Mouse (Mus musculus) olfactory bulb, adult 2 months (tissue): ENCODE results near the gene Fcgr3. TPM values are rescaled to one million over a fixed set of nuclear protein-coding genes. Genes with fewer than 3 reads are reported as not detected.
A peak's percentile ranks its signal among the peaks of the same experiment; 100 is the strongest.

Source experiments
- H3K27ac ChIP-seq: fragments of 200-500 bp; 2 replicates; pipeline ENCODE4 v1.5.1; 2012; ENCODE audit warnings: low read depth, low read length; ENCODE audit not compliant: insufficient read depth
- H3K4me1 ChIP-seq: fragments of 200-500 bp; 2 replicates; pipeline ENCODE4 v1.6.1; 2012; ENCODE audit warnings: low read length; ENCODE audit not compliant: control insufficient read depth, insufficient read depth
- H3K4me3 ChIP-seq: fragments of 200-500 bp; 2 replicates; pipeline ENCODE4 v1.5.1; 2012; ENCODE audit warnings: mild to moderate bottlenecking, low read depth, low read length, moderate library complexity; ENCODE audit not compliant: insufficient read depth
- CTCF ChIP-seq: fragments of 200-500 bp; IDR thresholded peaks from 2 replicates; pipeline ENCODE4 v1.5.1; 2012; ENCODE audit warnings: low read depth, mild to moderate bottlenecking, low read length, moderate library complexity; ENCODE audit not compliant: insufficient read depth
- POLR2A ChIP-seq: fragments of 200-500 bp; IDR thresholded peaks from 2 replicates; pipeline ENCODE4 v1.6.1; 2012; ENCODE audit warnings: mild to moderate bottlenecking, low read depth, low read length, moderate library complexity; ENCODE audit not compliant: insufficient read depth
- WGBS: fragments of 180-500 bp; shearing (Covaris S2); methylation state at CpG from one replicate; pipeline ENCODE4 v1.1.7; 2018; 5-methylcytosine and 5-hydroxymethylcytosine counted together
- polyA plus RNA-seq: library from polyadenylated mRNA; stranded (reverse); fragments of >200 nt; gene quantifications from 2 replicates; pipeline ENCODE4 v1.2.4, GENCODE M21; 2012; ENCODE audit warnings: low replicate concordance; ENCODE audit not compliant: missing spikeins, insufficient read depth, insufficient read length

Gene Fcgr3
- polyA plus RNA-seq, 1 experiment: not detected

DNA sequence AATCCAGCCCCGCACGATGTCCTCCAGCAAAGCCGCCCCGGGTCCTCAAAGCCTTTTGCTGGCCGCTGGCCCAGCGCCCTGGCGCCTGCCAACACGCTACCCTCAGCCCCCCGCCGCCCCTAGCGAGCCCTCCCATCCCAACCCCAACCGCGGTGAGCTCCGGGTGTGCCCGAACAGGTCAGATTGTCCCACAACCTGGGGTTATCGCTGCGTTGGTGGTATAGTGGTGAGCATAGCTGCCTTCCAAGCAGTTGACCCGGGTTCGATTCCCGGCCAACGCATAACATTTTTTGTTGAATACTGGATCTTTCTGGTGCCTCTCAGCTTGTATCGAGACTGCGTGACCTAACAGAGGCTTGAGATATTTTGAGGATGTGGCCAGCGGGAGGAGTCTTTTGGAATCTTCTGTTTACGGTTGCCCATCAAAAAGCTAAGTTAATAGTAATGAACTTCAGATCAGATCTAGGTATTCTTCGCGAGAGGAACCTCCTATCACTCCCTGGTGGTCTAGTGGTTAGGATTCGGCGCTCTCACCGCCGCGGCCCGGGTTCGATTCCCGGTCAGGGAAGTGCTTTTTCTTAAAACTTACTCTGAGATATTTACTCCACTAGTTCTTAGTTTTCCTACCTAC is 37.9 kb upstream of the Fcgr3 start:
- WGBS: under 1% methylated on average over 35 of the region's 35 CpGs
- no peak overlapping the region for H3K27ac ChIP-seq

DNA sequence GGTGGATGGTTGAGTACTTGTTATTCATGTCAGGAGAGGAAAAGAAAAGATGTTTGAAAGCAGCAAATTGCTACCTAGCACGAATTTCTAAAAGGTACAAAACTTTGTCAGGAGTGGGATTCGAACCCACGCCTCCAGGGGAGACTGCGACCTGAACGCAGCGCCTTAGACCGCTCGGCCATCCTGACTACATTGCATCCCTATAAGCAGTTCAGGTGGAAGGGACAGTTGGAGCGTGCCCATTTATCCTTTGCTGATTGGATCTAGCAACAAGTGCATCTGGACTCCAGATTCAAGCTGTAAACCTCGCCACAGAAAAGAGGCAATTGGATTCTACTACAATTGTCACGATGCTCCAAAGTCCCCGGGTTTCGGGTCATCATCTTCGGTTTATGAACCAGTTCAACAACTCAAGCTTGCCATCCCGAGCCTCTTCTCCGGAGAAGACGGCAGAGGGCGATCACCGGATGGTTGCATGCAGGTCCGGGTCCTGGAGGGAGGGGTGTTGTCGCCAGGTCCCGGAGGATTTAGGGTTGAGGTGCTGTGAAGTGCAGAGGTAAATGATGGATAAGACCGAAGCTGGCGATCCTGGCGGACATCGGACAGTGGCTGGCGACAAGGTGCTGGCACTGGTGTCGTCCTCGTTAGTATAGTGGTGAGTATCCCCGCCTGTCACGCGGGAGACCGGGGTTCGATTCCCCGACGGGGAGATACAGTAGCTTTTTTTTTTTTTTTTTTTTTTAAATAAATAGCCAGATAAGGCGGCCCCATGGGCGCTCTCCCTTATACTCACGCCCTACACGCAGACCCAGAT is 37.2 kb upstream of the Fcgr3 start:
- no peak overlapping the region for H3K27ac ChIP-seq
- WGBS: 1% methylated on average over 40 of the region's 40 CpGs

More for the DNA sequence above, 37.9 kb upstream of the Fcgr3 start:
- no peak for TF ChIP-seq CTCF
- TF ChIP-seq POLR2A: no peak
- H3K4me3 ChIP-seq: peak overlapping the region; percentile 75
- H3K4me1 ChIP-seq: no peaks in the 10 kb centered on the region

DNA sequence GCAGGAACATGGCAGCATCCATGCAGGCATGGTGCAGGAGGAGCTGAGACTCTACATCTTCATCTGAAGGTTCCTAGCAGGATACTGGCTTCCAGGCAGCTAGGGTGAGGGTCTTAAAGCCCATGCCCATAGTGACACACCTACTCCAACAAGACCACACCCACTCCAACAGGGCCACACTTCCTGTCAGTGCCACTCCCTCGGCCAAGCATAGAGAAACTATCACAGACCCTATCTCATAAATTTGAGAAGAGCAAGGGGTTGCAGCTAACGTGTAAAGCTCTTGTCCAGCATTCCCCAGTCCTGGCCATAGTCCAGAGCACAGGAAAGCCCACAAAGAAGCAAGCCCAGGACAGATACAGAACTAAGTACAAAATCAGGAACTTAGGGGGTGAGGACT is 36.3 kb upstream of the Fcgr3 start:
- Histone ChIP-seq H3K4me3 (no peak overlapping the region), H3K4me1 (0 out of 2 replicates have a peak, but pooled peaks cover 4% of the 10 kb centered on the region), H3K27ac (no peak overlapping the region)
- WGBS: 62% methylated on average over 2 of the region's 2 CpGs
- TF ChIP-seq POLR2A: no peak
- TF ChIP-seq CTCF: no peak

More for the DNA sequence above, 37.2 kb upstream of the Fcgr3 start:
- TF ChIP-seq POLR2A (no peak), CTCF (peak; percentile 44; the same call in 1 of the 2 replicates)
- no peaks in the 10 kb centered on the region for H3K4me1 ChIP-seq
- H3K4me3 ChIP-seq: peak overlapping the region; percentile 75

DNA sequence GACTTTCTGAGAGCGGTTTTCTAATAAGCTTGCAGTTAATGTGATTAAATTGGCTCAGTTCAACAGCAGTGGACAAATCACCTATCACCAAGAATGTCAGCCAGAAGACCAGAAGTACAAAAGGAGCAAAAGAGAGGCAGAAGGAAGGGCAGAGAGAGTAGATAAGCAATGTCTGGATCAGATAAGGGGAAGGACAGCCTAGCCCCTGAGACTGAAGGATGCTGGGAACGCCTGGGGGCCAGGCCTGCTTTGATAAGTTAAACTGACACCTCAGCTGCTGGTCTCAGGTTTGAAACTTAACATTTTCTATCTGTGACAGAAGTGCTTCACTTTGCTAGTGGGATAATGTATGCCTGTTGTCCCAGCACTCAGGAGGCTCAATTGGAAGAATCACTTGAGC is 32.9 kb upstream of the Fcgr3 start:
- 0 out of 2 replicates have a peak, but pooled peaks cover 4% of the 10 kb centered on the region for H3K4me1 ChIP-seq
- 84% methylated on average over 2 of the region's 2 CpGs for WGBS
- H3K4me3 ChIP-seq: no peak overlapping the region
- TF ChIP-seq CTCF (no peak), POLR2A (no peak)
- H3K27ac ChIP-seq: no peak overlapping the region

DNA sequence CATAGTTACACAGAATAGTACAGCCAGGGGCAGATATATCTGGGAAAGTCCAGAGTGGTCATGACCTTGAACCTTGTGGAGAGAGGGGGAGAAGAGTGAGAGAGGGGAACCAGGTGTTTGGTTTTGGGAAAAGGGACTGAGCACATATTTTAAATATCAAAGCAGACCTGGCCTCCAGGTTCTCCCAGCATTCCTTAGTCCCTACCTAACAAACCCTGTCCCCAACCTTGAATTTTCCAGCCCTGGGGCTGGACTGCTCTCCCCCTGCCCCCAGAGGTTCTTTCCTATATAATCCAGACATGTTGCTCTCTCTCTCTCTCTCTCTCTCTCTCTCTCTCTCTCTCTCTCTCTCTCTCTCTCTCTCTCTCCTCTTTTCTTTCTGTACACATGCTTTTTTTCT is 32.4 kb upstream of the Fcgr3 start:
- Histone ChIP-seq H3K27ac (no peak overlapping the region), H3K4me1 (0 out of 2 replicates have a peak, but pooled peaks cover 4% of the 10 kb centered on the region), H3K4me3 (no peak overlapping the region)
- no peak for TF ChIP-seq CTCF
- TF ChIP-seq POLR2A: no peak

DNA sequence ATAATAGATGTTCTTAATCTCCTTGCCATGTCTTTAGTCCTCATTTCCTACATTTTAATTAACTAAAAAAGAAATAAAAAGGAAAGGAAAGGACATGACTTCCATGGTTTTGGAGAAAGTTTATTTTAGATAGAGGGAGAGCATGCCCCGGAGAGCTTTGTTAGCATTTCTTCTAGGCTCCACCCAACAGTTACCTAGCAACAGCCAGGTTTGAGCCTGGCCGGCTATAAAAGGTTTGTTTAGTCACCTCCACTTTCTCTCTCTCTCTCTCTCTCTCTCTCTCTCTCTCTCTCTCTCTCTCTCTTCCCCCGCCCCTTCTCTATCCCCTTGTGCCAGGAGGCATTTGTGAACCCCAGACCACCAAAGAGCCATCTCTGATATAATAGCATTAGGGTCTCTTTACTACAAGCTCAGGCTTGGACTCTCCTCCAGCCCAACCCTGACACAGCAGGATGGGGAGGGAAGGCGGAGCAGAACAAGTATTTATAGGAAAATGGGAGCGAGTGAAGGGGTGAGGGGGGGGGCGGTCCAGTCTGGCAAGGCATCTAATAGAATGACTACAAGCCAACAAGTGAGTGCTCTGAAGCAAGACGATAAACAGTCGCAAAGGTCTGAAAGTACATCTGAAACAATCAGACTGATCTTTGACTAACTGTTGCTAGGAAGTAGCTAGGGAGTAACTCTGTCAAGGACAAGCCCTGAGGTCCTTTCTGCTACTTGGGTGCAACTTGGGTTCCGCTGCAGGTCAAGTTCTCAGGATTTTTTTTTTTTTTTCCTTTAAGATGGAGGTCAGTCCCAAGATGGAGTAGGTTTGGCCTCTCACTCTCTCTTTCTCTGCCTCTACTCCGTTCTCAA is 31.6 kb upstream of the Fcgr3 start:
- Histone ChIP-seq H3K27ac (no peak overlapping the region), H3K4me3 (no peak overlapping the region), H3K4me1 (0 out of 2 replicates have a peak, but pooled peaks cover 4% of the 10 kb centered on the region)
- WGBS: 24% methylated on average over 10 of the region's 10 CpGs
- TF ChIP-seq POLR2A: no peak

DNA sequence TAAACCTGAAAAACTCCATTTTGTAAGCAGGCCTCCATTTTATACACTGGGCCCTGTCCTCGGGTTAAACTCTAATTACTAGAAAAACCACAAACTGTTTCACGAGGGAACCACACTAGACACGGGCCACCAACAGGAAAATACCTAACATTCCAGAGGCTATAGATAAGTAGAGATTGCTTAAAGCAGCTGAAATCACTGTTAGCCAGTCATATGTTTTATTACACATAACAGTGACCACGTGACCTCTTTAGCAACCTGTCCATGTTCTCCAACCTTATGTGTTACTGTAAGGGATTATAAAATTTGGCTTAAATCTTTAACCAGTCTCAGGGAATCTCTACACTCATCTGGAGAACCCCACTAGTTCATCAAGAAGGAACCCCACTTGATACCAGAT is 29.7 kb upstream of the Fcgr3 start:
- TF ChIP-seq CTCF (no peak), POLR2A (no peak)
- H3K4me3 ChIP-seq: no peak overlapping the region
- H3K27ac ChIP-seq: no peak overlapping the region
- WGBS: 92% methylated on average over 4 of the region's 4 CpGs
- H3K4me1 ChIP-seq: 0 out of 2 replicates have a peak, but pooled peaks cover 4% of the 10 kb centered on the region

DNA sequence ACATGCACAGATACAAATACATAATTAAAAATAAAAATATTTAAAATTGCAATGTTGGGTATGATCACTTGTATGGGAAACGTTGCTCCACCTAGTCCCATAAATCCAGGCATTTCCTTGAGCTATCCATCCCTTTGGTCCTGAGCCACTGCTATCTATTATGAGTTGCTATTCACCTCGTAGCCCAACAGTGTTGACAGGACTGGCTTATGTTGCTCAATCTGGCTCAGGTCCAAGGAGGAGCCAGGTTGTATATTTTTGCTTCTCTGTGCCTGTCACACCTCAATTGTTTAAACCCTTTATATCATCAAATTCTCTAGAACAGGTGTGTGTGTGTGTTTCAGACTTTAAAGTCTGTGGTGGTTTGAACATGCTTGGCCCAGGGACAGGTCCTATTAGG is 26.0 kb upstream of the Fcgr3 start:
- 93% methylated on average over 2 of the region's 2 CpGs for WGBS
- TF ChIP-seq CTCF (no peak), POLR2A (no peak)
- peaks cover 3% of the 10 kb centered on the region for H3K4me1 ChIP-seq

More for the DNA sequence above, 26.0 kb upstream of the Fcgr3 start:
- H3K4me3 ChIP-seq: no peak overlapping the region
- no peak overlapping the region for H3K27ac ChIP-seq
